Mouse (Mus musculus) hindbrain, embryonic 11.5 days (tissue): ENCODE results near the gene Dop1b. TPM values are rescaled to one million over a fixed set of nuclear protein-coding genes. Genes with fewer than 3 reads are reported as not detected.

Experiments used
- ATAC-seq: fragments of 200-750 bp; cut with Nextera tagmentation; 2 replicates; pipeline ENCODE4 v1.8.0; 2017; ENCODE audit warnings: mild to moderate bottlenecking, moderate TSS enrichment, moderate library complexity; ENCODE audit not compliant: low FRiP score
- DNase-seq: peaks from one replicate; pipeline ENCODE4 v3.0.0-alpha.2; 2015; ENCODE audit warnings: low spot score
- H3K27ac ChIP-seq: fragments of 300-500 bp; sonication (generic); 2 replicates; pipeline ENCODE4 v1.5.1; 2014; ENCODE audit warnings: mild to moderate bottlenecking, low read depth, low read length
- H3K27me3 ChIP-seq: fragments of 300-500 bp; sonication (generic); 2 replicates; pipeline ENCODE4 v1.6.1; 2014; ENCODE audit warnings: mild to moderate bottlenecking, low read length, moderate library complexity, mixed read lengths; ENCODE audit not compliant: control insufficient read depth, insufficient read depth
- H3K36me3 ChIP-seq: fragments of 300-500 bp; sonication (generic); 2 replicates; pipeline ENCODE4 v1.6.1; 2014; ENCODE audit warnings: mild to moderate bottlenecking, low read length, moderate library complexity, mixed read lengths; ENCODE audit not compliant: control insufficient read depth, insufficient read depth
- H3K4me1 ChIP-seq: fragments of 300-500 bp; sonication (generic); replicated peaks from 2 replicates; pipeline ENCODE4 v1.6.1; 2014; ENCODE audit warnings: low read length, mixed read lengths; ENCODE audit not compliant: control insufficient read depth, insufficient read depth
- H3K4me2 ChIP-seq: fragments of 300-500 bp; sonication (generic); replicated peaks from 2 replicates; pipeline ENCODE4 v1.6.1; 2014; ENCODE audit warnings: mild to moderate bottlenecking, low read depth, low read length
- H3K4me3 ChIP-seq: fragments of 300-500 bp; sonication (generic); 2 replicates; pipeline ENCODE4 v1.5.1; 2014; ENCODE audit warnings: low read depth, low read length
- H3K9ac ChIP-seq: fragments of 300-500 bp; sonication (generic); 2 replicates; pipeline ENCODE4 v1.6.1; 2014; ENCODE audit warnings: low read depth, low read length
- H3K9me3 ChIP-seq: fragments of 300-500 bp; sonication (generic); 2 replicates; pipeline ENCODE4 v1.6.1; 2016; ENCODE audit warnings: low read length; ENCODE audit not compliant: control insufficient read depth
- WGBS: fragments of 180-500 bp; shearing (Covaris S2); extraction: QIAGEN DNeasy Blood & Tissue Kit; methylation state at CpG from one replicate; pipeline ENCODE4 v1.1.7; 2014; 5-methylcytosine and 5-hydroxymethylcytosine counted together
- polyA plus RNA-seq: library from polyadenylated mRNA; unstranded; fragments of >200 nt; fragmentation: Nextera tagmentation; extraction: Ambion mirVana; gene quantifications from 2 replicates; pipeline ENCODE4 v1.2.1, GENCODE M21; 2014

The Dop1b gene
- polyA plus RNA-seq, 1 experiment from 2014 or later: 19.6 TPM

- no peaks in the 10 kb centered on the region for H3K36me3 ChIP-seq
- H3K27me3 ChIP-seq: no peaks in the 10 kb centered on the region
- 95% methylated on average over 16 of the region's 16 CpGs for WGBS
- no peak overlapping the region for H3K27ac ChIP-seq
- no peak overlapping the region for H3K4me3 ChIP-seq
- ATAC-seq (no peak), DNase-seq (no peak)
- H3K9me3 ChIP-seq: no peaks in the 10 kb centered on the region
- no peak overlapping the region for H3K9ac ChIP-seq
- H3K4me2 ChIP-seq: no peak overlapping the region
- no peaks in the 10 kb centered on the region for H3K4me1 ChIP-seq
These were observed 88.2 kb downstream of the Dop1b start for GRCm38 (mm10) chr16:93799936-93800335.

- H3K9me3 ChIP-seq: no peaks in the 10 kb centered on the region
- H3K4me2 ChIP-seq: no peak overlapping the region
- no peaks in the 10 kb centered on the region; the same call in 1 of the 2 replicates for H3K36me3 ChIP-seq
- 88% methylated on average over 6 of the region's 6 CpGs for WGBS
- no peak overlapping the region for H3K4me3 ChIP-seq
- H3K27ac ChIP-seq: no peak overlapping the region
- H3K4me1 ChIP-seq: no peaks in the 10 kb centered on the region
- H3K27me3 ChIP-seq: no peaks in the 10 kb centered on the region
- ATAC-seq (no peak), DNase-seq (no peak)
- H3K9ac ChIP-seq: no peak overlapping the region
These were observed 95.5 kb downstream of the Dop1b start for GRCm38 (mm10) chr16:93807167-93807566.

- WGBS: 50% methylated on average over 8 of the region's 8 CpGs
- ATAC-seq: no peak
- Histone ChIP-seq H3K9ac (no peak overlapping the region), H3K4me1 (no peaks in the 10 kb centered on the region), H3K27me3 (no peaks in the 10 kb centered on the region), H3K36me3 (peaks cover 3% of the 10 kb centered on the region; the same call in 1 of the 2 replicates), H3K9me3 (no peaks in the 10 kb centered on the region), H3K4me3 (no peak overlapping the region), H3K4me2 (no peak overlapping the region), H3K27ac (no peak overlapping the region)
- DNase-seq: no peak
These were observed 96.4 kb downstream of the Dop1b start for GRCm38 (mm10) chr16:93807961-93808554.

DNA sequence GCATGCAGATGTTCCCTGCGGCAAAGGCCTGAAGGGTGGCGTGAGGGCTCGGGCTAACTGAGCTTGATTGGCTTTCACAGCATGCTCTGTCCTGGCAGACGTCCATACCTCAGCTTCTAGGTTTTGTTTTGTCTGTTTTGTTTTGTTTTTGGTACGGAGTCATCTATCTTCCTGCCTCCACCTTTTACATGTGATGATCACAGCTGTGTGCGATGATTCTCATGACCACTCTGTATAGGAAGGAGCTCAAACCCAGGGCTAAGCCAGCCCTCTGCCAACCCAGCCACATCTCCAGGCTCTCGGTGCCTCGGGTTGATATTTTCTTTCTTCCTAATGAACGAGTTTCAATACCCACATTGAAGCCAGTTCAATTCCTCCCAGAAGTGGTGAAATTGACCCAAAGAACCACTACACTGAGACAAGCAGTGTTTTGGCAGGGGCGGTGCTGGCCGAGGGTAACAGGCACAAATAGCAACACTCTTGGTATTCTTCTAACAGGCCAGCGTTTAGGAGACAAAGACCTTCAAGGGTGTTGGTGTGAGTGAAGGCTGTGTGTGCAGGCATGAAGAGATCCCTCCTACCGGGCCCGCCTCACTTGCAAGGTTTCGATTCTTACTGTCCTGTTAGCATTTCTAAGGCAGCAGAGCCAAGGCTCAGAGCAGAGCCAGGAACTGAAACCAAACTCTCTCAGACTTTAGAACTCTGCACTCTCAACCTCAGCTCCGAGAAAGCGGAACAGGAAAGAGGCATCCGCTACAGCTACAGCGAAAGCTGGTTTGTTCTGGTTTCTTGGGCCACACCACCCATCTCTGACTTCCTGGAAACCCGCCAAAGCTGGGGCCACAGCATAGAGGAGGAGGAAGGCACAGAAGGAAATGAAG lies 104.4 kb downstream of the Dop1b start:
- no peak for DNase-seq
- no peak for ATAC-seq
- Histone ChIP-seq H3K9ac (no peak overlapping the region), H3K36me3 (peaks cover 3% of the 10 kb centered on the region; the same call in 1 of the 2 replicates), H3K27me3 (no peaks in the 10 kb centered on the region), H3K9me3 (no peaks in the 10 kb centered on the region), H3K27ac (no peak overlapping the region), H3K4me3 (no peak overlapping the region), H3K4me2 (no peak overlapping the region), H3K4me1 (0 out of 2 replicates have a peak, but pooled peaks cover 2% of the 10 kb centered on the region)
- WGBS: 60% methylated on average over 20 of the region's 20 CpGs

DNA sequence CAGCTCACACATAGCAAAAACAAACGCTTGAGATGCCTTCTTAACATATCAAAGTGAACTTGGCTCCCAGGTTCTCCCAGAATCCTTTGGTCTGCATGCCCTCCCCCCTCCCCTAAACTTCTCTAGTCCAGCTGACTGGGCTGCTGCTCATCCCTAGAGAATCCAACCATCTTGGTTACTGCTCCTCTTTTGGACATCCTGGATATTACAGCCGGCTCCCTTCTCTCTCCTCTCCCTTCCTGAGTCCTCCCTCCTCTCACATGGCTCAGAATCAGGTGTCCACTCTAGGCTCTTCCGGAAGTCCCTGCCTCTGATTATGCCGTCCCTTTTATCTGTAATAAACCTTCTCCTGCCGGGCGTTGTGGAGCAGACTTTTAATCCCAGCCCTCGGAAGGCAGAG lies 105.2 kb downstream of the Dop1b start:
- H3K27ac ChIP-seq: no peak overlapping the region
- no peaks in the 10 kb centered on the region for H3K27me3 ChIP-seq
- peaks cover 3% of the 10 kb centered on the region; the same call in 1 of the 2 replicates for H3K36me3 ChIP-seq
- no peak overlapping the region for H3K4me3 ChIP-seq
- no peaks in the 10 kb centered on the region for H3K9me3 ChIP-seq
- ATAC-seq (no peak), DNase-seq (no peak)
- no peak overlapping the region for H3K4me2 ChIP-seq
- WGBS: 73% methylated on average over 7 of the region's 7 CpGs
- 0 out of 2 replicates have a peak, but pooled peaks cover 2% of the 10 kb centered on the region for H3K4me1 ChIP-seq
- H3K9ac ChIP-seq: no peak overlapping the region

GRCm38 (mm10) chr16:93817371-93817770 lies 105.7 kb downstream of the Dop1b start:
- H3K27ac ChIP-seq: no peak overlapping the region
- DNase-seq (no peak), ATAC-seq (no peak)
- WGBS: 87% methylated on average over 5 of the region's 5 CpGs
- no peak overlapping the region for H3K4me2 ChIP-seq
- H3K9ac ChIP-seq: no peak overlapping the region
- H3K4me1 ChIP-seq: 0 out of 2 replicates have a peak, but pooled peaks cover 2% of the 10 kb centered on the region
- no peaks in the 10 kb centered on the region for H3K27me3 ChIP-seq
- H3K36me3 ChIP-seq: peaks cover 2% of the 10 kb centered on the region; the same call in 1 of the 2 replicates
- H3K4me3 ChIP-seq: no peak overlapping the region
- no peaks in the 10 kb centered on the region for H3K9me3 ChIP-seq

- no peaks in the 10 kb centered on the region for H3K36me3 ChIP-seq
- no peak overlapping the region for H3K4me3 ChIP-seq
- ATAC-seq (no peak), DNase-seq (no peak)
- no peak overlapping the region for H3K4me2 ChIP-seq
- no peaks in the 10 kb centered on the region for H3K27me3 ChIP-seq
- H3K9me3 ChIP-seq: no peaks in the 10 kb centered on the region
- WGBS: 46% methylated on average over 12 of the region's 12 CpGs
- no peak overlapping the region for H3K9ac ChIP-seq
- 0 out of 2 replicates have a peak, but pooled peaks cover 2% of the 10 kb centered on the region for H3K4me1 ChIP-seq
- no peak overlapping the region for H3K27ac ChIP-seq
These were observed 107.1 kb downstream of the Dop1b start for GRCm38 (mm10) chr16:93818691-93819324.

- no peak overlapping the region for H3K9ac ChIP-seq
- H3K4me1 ChIP-seq: 0 out of 2 replicates have a peak, but pooled peaks cover 2% of the 10 kb centered on the region
- H3K27ac ChIP-seq: no peak overlapping the region
- H3K27me3 ChIP-seq: no peaks in the 10 kb centered on the region
- H3K9me3 ChIP-seq: no peaks in the 10 kb centered on the region
- H3K36me3 ChIP-seq: no peaks in the 10 kb centered on the region
- WGBS: 80% methylated on average over 4 of the region's 4 CpGs
- H3K4me2 ChIP-seq: no peak overlapping the region
- no peak for DNase-seq
- ATAC-seq: no peak
- H3K4me3 ChIP-seq: no peak overlapping the region
These were observed 107.6 kb downstream of the Dop1b start for GRCm38 (mm10) chr16:93819325-93819696.
